Mouse (Mus musculus) limb, embryonic 12.5 days (tissue): Measurements from ENCODE around the gene Eppin. TPM values are rescaled to one million over a fixed set of nuclear protein-coding genes. Genes with fewer than 3 reads are reported as not detected.
"Not testable (repeated sequence)": the region's sequence is repeated elsewhere in the genome, so short reads cannot be mapped to it uniquely, and the experiment has no call there.

Experiments
- ATAC-seq: fragments of 200-750 bp; cut with Nextera tagmentation; 2 replicates; pipeline ENCODE4 v1.8.0; 2017; ENCODE audit warnings: low read depth, moderate TSS enrichment; ENCODE audit not compliant: insufficient number of reproducible peaks, insufficient read depth, low FRiP score, low TSS enrichment
- H3K27ac ChIP-seq: fragments of 300-500 bp; sonication (generic); 2 replicates; pipeline ENCODE4 v1.5.1; 2016; ENCODE audit warnings: mild to moderate bottlenecking, moderate library complexity
- H3K27me3 ChIP-seq: fragments of 300-500 bp; sonication (generic); 2 replicates; pipeline ENCODE4 v1.6.1; 2016; ENCODE audit warnings: mild to moderate bottlenecking, moderate library complexity
- H3K36me3 ChIP-seq: fragments of 300-500 bp; sonication (generic); 2 replicates; pipeline ENCODE4 v1.6.1; 2016; ENCODE audit warnings: mild to moderate bottlenecking, moderate library complexity
- H3K4me1 ChIP-seq: fragments of 300-500 bp; sonication (generic); replicated peaks from 2 replicates; pipeline ENCODE4 v1.6.1; 2016
- H3K4me2 ChIP-seq: fragments of 300-500 bp; sonication (generic); 2 replicates; pipeline ENCODE4 v1.6.1; 2016; ENCODE audit warnings: mild to moderate bottlenecking, moderate library complexity
- H3K4me3 ChIP-seq: fragments of 300-500 bp; sonication (generic); replicated peaks from 2 replicates; pipeline ENCODE4 v1.5.1; 2016; ENCODE audit warnings: mild to moderate bottlenecking
- H3K9ac ChIP-seq: fragments of 300-500 bp; sonication (generic); replicated peaks from 2 replicates; pipeline ENCODE4 v1.6.1; 2016; ENCODE audit warnings: mild to moderate bottlenecking, moderate library complexity
- H3K9me3 ChIP-seq: fragments of 300-500 bp; sonication (generic); 2 replicates; pipeline ENCODE4 v1.6.1; 2016; ENCODE audit warnings: mild to moderate bottlenecking, moderate library complexity
- WGBS: fragments of 180-500 bp; shearing (Covaris S2); methylation state at CpG from one replicate; pipeline ENCODE4 v1.1.7; 2016; 5-methylcytosine and 5-hydroxymethylcytosine counted together
- polyA plus RNA-seq: library from polyadenylated mRNA; unstranded; fragments of >200 nt; fragmentation: Nextera tagmentation; extraction: Ambion mirVana; gene quantifications from 2 replicates; pipeline ENCODE4 v1.2.1, GENCODE M21; 2016

Gene Eppin
- not detected in 2 replicates for polyA plus RNA-seq

GRCm38 (mm10) chr2:164593494-164593893, at the start of gene Eppin:
Gene Eppin, minus strand, starts transcription at chr2:164593594.
- no peak within 1 kb of the TSS for H3K4me2 ChIP-seq
- no peak for ATAC-seq
- no peaks in the 10 kb centered on the region for H3K36me3 ChIP-seq
- no peaks in the 10 kb centered on the region for H3K9me3 ChIP-seq
- H3K4me3 ChIP-seq, result no peak within 1 kb of the TSS
- no peak within 1 kb of the TSS for H3K9ac ChIP-seq
- H3K27ac ChIP-seq, result no peak within 1 kb of the TSS
- WGBS, result 80% methylated on average over 4 of the region's 4 CpGs
- no peaks in the 10 kb centered on the region; the same call in 1 of the 2 replicates for H3K27me3 ChIP-seq
- no peaks in the 10 kb centered on the region for H3K4me1 ChIP-seq

- Histone ChIP-seq H3K9me3 (no peaks in the 10 kb centered on the region), H3K27me3 (0 out of 2 replicates have a peak, but pooled peaks cover 2% of the 10 kb centered on the region), H3K4me2 (no peak overlapping the region), H3K9ac (no peak overlapping the region), H3K4me3 (no peak overlapping the region), H3K27ac (no peak overlapping the region), H3K36me3 (no peaks in the 10 kb centered on the region), H3K4me1 (no peaks in the 10 kb centered on the region)
- no peak for ATAC-seq
- 84% methylated on average over 13 of the region's 13 CpGs for WGBS
Measured at GRCm38 (mm10) chr2:164641881-164642673, 48.7 kb upstream of the Eppin start.

GRCm38 (mm10) chr2:164641129-164641528, 47.7 kb upstream of the Eppin start:
- Histone ChIP-seq H3K4me3 (no peak overlapping the region), H3K4me1 (no peaks in the 10 kb centered on the region), H3K27me3 (0 out of 2 replicates have a peak, but pooled peaks cover 2% of the 10 kb centered on the region), H3K9me3 (no peaks in the 10 kb centered on the region), H3K9ac (no peak overlapping the region), H3K36me3 (no peaks in the 10 kb centered on the region), H3K4me2 (no peak overlapping the region), H3K27ac (no peak overlapping the region)
- WGBS, result 67% methylated on average over 7 of the region's 7 CpGs
- ATAC-seq, result no peak

- no peaks in the 10 kb centered on the region for H3K9me3 ChIP-seq
- WGBS, result 84% methylated on average over 3 of the region's 3 CpGs
Measured at GRCm38 (mm10) chr2:164638696-164639095, 45.3 kb upstream of the Eppin start, which contains the start of gene Wfdc16. Gene Wfdc16, minus strand, starts transcription at chr2:164638796.

GRCm38 (mm10) chr2:164635266-164635665, 41.9 kb upstream of the Eppin start:
- no peaks in the 10 kb centered on the region for H3K27me3 ChIP-seq
- H3K4me3 ChIP-seq, result no peak overlapping the region
- no peaks in the 10 kb centered on the region for H3K4me1 ChIP-seq
- no peak overlapping the region for H3K4me2 ChIP-seq
- no peak overlapping the region for H3K9ac ChIP-seq
- H3K9me3 ChIP-seq, result no peaks in the 10 kb centered on the region
- H3K36me3 ChIP-seq, result no peaks in the 10 kb centered on the region
- 80% methylated on average over 9 of the region's 9 CpGs for WGBS
- no peak for ATAC-seq
- H3K27ac ChIP-seq, result no peak overlapping the region

More at GRCm38 (mm10) chr2:164638696-164639095, 45.3 kb upstream of the Eppin start, which contains the start of gene Wfdc16:
- Histone ChIP-seq H3K9ac (no peak within 1 kb of the TSS), H3K4me2 (no peak within 1 kb of the TSS), H3K4me3 (no peak within 1 kb of the TSS), H3K36me3 (no peaks in the 10 kb centered on the region), H3K27ac (no peak within 1 kb of the TSS), H3K4me1 (no peaks in the 10 kb centered on the region), H3K27me3 (no peaks in the 10 kb centered on the region)
- no peak for ATAC-seq

- Histone ChIP-seq H3K9me3 (no peaks in the 10 kb centered on the region), H3K27me3 (no peaks in the 10 kb centered on the region), H3K4me1 (no peaks in the 10 kb centered on the region), H3K27ac (no peak overlapping the region), H3K36me3 (no peaks in the 10 kb centered on the region), H3K4me3 (no peak overlapping the region), H3K9ac (no peak overlapping the region), H3K4me2 (no peak overlapping the region)
- 89% methylated on average over 4 of the region's 4 CpGs for WGBS
- no peak for ATAC-seq
Measured at GRCm38 (mm10) chr2:164621775-164622174, 28.4 kb upstream of the Eppin start.

GRCm38 (mm10) chr2:164619050-164619449, 25.7 kb upstream of the Eppin start:
- H3K27me3 ChIP-seq, result no peaks in the 10 kb centered on the region
- 66% methylated on average over 5 of the region's 5 CpGs for WGBS
- no peak for ATAC-seq
- H3K36me3 ChIP-seq, result no peaks in the 10 kb centered on the region
- no peak overlapping the region for H3K9ac ChIP-seq
- no peak overlapping the region for H3K4me2 ChIP-seq
- H3K4me1 ChIP-seq, result no peaks in the 10 kb centered on the region
- no peaks in the 10 kb centered on the region for H3K9me3 ChIP-seq
- H3K4me3 ChIP-seq, result no peak overlapping the region
- H3K27ac ChIP-seq, result no peak overlapping the region

- 90% methylated on average over 3 of the region's 3 CpGs for WGBS
- no peak overlapping the region for H3K27ac ChIP-seq
- H3K4me3 ChIP-seq, result no peak overlapping the region
- H3K4me2 ChIP-seq, result no peak overlapping the region
- H3K4me1 ChIP-seq, result 0 out of 2 replicates have a peak, but pooled peaks cover 5% of the 10 kb centered on the region
- H3K36me3 ChIP-seq, result no peaks in the 10 kb centered on the region
- ATAC-seq, result no peak
- H3K27me3 ChIP-seq, result no peaks in the 10 kb centered on the region
- H3K9ac ChIP-seq, result no peak overlapping the region
- no peaks in the 10 kb centered on the region for H3K9me3 ChIP-seq
Measured at GRCm38 (mm10) chr2:164615386-164615785, 22.0 kb upstream of the Eppin start.

GRCm38 (mm10) chr2:164613471-164613870, 20.1 kb upstream of the Eppin start, which contains the start of the genes Wfdc6b and Wfdc8:
Gene Wfdc6b, plus strand, starts transcription at chr2:164613522.
Gene Wfdc8, minus strand, starts transcription at chr2:164613626.
- H3K9ac ChIP-seq, ATAC-seq, H3K27ac ChIP-seq, H3K27me3 ChIP-seq, H3K4me2 ChIP-seq, H3K36me3 ChIP-seq, H3K9me3 ChIP-seq, H3K4me3 ChIP-seq, H3K4me1 ChIP-seq: not testable (repeated sequence)
- 55% methylated on average over 8 of the region's 8 CpGs for WGBS

GRCm38 (mm10) chr2:164608781-164609180, 15.4 kb upstream of the Eppin start:
- Histone ChIP-seq H3K9ac (no peak overlapping the region), H3K4me1 (0 out of 2 replicates have a peak, but pooled peaks cover 5% of the 10 kb centered on the region), H3K9me3 (peaks cover 2% of the 10 kb centered on the region; the same call in 1 of the 2 replicates), H3K4me3 (no peak overlapping the region), H3K4me2 (no peak overlapping the region), H3K27me3 (no peaks in the 10 kb centered on the region), H3K27ac (no peak overlapping the region), H3K36me3 (no peaks in the 10 kb centered on the region)
- ATAC-seq, result no peak
- WGBS, result 85% methylated on average over 6 of the region's 6 CpGs

- Histone ChIP-seq H3K4me1 (no peaks in the 10 kb centered on the region), H3K36me3 (no peaks in the 10 kb centered on the region), H3K9me3 (peaks cover 11% of the 10 kb centered on the region), H3K4me3 (no peak overlapping the region), H3K27me3 (no peaks in the 10 kb centered on the region), H3K9ac (no peak overlapping the region), H3K4me2 (no peak overlapping the region), H3K27ac (no peak overlapping the region)
- 91% methylated on average over 8 of the region's 8 CpGs for WGBS
- ATAC-seq, result no peak
Measured at GRCm38 (mm10) chr2:164604411-164604810, 11.0 kb upstream of the Eppin start.
